Mouse (Mus musculus): Measurements from ENCODE around the gene Adamts8. TPM values are rescaled to one million over a fixed set of nuclear protein-coding genes. Genes with fewer than 3 reads are reported as not detected.

The Adamts8 gene
- polyA plus RNA-seq, 1 experiment, result 0.57 TPM

- Histone ChIP-seq H3K4me3 (ENCODE audit: control insufficient read depth, insufficient read depth, low read length) (no peak overlapping the region), H3K27ac (ENCODE audit: control insufficient read depth, insufficient read depth, low read length) (no peak overlapping the region), H3K36me3 (ENCODE audit: control insufficient read depth, insufficient read depth, low read length) (no peaks in the 10 kb centered on the region), H3K27me3 (ENCODE audit: control insufficient read depth, insufficient read depth, low read length) (no peaks in the 10 kb centered on the region), H3K4me1 (replicated peaks; ENCODE audit: control insufficient read depth, insufficient read depth, low read length) (no peaks in the 10 kb centered on the region)
- no peak for DNase-seq
- no peak for TF ChIP-seq POLR2A (IDR thresholded peaks at IDR 0.05; ENCODE audit: control insufficient read depth, extremely low read depth, insufficient read depth, low read length, poor library complexity)
- TF ChIP-seq CTCF (IDR thresholded peaks at IDR 0.05; ENCODE audit: borderline replicate concordance, control insufficient read depth, extremely low read depth, insufficient read depth, low read length, poor library complexity), result no peak
- 51% methylated on average over 7 of the region's 7 CpGs for WGBS
These were observed 24.5 kb downstream of the Adamts8 start for GRCm38 (mm10) chr9:30966881-30967280.

DNA sequence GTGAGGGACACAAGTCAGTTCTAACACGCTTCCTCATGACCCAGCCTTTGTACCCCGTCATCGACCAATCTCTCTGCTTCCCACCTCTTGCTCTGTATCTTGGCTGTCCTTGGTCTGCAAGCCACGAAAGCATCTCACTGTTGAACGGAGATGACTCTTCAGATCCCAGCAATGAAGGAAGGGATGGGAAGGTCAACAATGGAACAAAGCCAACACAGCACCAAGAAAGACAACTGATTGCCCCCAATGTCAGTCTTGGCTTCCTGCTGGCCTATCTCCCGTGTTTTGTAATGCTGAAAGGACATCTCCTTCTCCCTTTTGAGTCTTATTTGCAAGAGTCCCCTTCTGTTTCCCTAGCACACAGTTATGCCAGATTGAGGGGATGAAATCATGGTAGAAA, 25.8 kb downstream of the Adamts8 start:
- Histone ChIP-seq H3K4me1 (replicated peaks; ENCODE audit: control insufficient read depth, insufficient read depth, low read length) (no peaks in the 10 kb centered on the region), H3K27me3 (ENCODE audit: control insufficient read depth, insufficient read depth, low read length) (no peaks in the 10 kb centered on the region), H3K36me3 (ENCODE audit: control insufficient read depth, insufficient read depth, low read length) (no peaks in the 10 kb centered on the region), H3K27ac (ENCODE audit: control insufficient read depth, insufficient read depth, low read length) (no peak overlapping the region), H3K4me3 (ENCODE audit: control insufficient read depth, insufficient read depth, low read length) (no peak overlapping the region)
- no peak for DNase-seq
- TF ChIP-seq CTCF (IDR thresholded peaks at IDR 0.05; ENCODE audit: borderline replicate concordance, control insufficient read depth, extremely low read depth, insufficient read depth, low read length, poor library complexity) (no peak), POLR2A (IDR thresholded peaks at IDR 0.05; ENCODE audit: control insufficient read depth, extremely low read depth, insufficient read depth, low read length, poor library complexity) (no peak)
- WGBS, result 82% methylated on average over 6 of the region's 6 CpGs

DNA sequence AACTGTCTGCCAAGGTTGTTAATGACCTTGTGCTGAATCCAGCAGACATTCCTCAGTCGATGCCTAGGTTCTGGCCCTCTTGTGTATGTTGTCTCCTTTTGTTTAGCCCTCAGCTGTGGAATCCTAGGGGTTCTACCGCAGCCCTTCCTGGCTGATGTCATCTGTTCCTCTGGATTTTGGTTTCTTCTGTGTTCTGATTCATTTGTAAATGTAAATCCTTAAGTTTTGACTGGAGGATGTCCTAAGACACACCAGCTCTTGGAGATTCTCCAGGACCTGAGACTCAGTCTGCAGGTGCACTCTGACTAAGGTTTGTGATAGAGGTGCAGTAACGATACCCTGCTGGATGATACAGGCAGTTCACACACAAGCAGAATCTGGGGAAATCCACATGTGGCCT, 27.6 kb downstream of the Adamts8 start:
- no peak overlapping the region for H3K27ac ChIP-seq (ENCODE audit: control insufficient read depth, insufficient read depth, low read length)
- 75% methylated on average over 3 of the region's 3 CpGs for WGBS
- no peak for TF ChIP-seq POLR2A (IDR thresholded peaks at IDR 0.05; ENCODE audit: control insufficient read depth, extremely low read depth, insufficient read depth, low read length, poor library complexity)
- TF ChIP-seq CTCF (IDR thresholded peaks at IDR 0.05; ENCODE audit: borderline replicate concordance, control insufficient read depth, extremely low read depth, insufficient read depth, low read length, poor library complexity), result no peak

GRCm38 (mm10) chr9:30971967-30972366, 29.6 kb downstream of the Adamts8 start:
- DNase-seq, result no peak
- Histone ChIP-seq H3K27ac (ENCODE audit: control insufficient read depth, insufficient read depth, low read length) (no peak overlapping the region), H3K27me3 (ENCODE audit: control insufficient read depth, insufficient read depth, low read length) (no peaks in the 10 kb centered on the region), H3K4me1 (replicated peaks; ENCODE audit: control insufficient read depth, insufficient read depth, low read length) (no peaks in the 10 kb centered on the region), H3K36me3 (ENCODE audit: control insufficient read depth, insufficient read depth, low read length) (no peaks in the 10 kb centered on the region), H3K4me3 (ENCODE audit: control insufficient read depth, insufficient read depth, low read length) (no peak overlapping the region)
- TF ChIP-seq POLR2A (IDR thresholded peaks at IDR 0.05; ENCODE audit: control insufficient read depth, extremely low read depth, insufficient read depth, low read length, poor library complexity) (no peak), CTCF (IDR thresholded peaks at IDR 0.05; ENCODE audit: borderline replicate concordance, control insufficient read depth, extremely low read depth, insufficient read depth, low read length, poor library complexity) (no peak)
- WGBS, result 66% methylated on average over 4 of the region's 4 CpGs

More for the DNA sequence above, 27.6 kb downstream of the Adamts8 start:
- DNase-seq, result no peak
- H3K36me3 ChIP-seq (ENCODE audit: control insufficient read depth, insufficient read depth, low read length), result no peaks in the 10 kb centered on the region
- H3K4me1 ChIP-seq (replicated peaks; ENCODE audit: control insufficient read depth, insufficient read depth, low read length), result no peaks in the 10 kb centered on the region
- H3K4me3 ChIP-seq (ENCODE audit: control insufficient read depth, insufficient read depth, low read length), result no peak overlapping the region
- no peaks in the 10 kb centered on the region for H3K27me3 ChIP-seq (ENCODE audit: control insufficient read depth, insufficient read depth, low read length)

GRCm38 (mm10) chr9:30976339-30977023, 34.1 kb downstream of the Adamts8 start:
- no peaks in the 10 kb centered on the region for H3K27me3 ChIP-seq (ENCODE audit: control insufficient read depth, insufficient read depth, low read length)
- H3K36me3 ChIP-seq (ENCODE audit: control insufficient read depth, insufficient read depth, low read length), result no peaks in the 10 kb centered on the region
- 86% methylated on average over 11 of the region's 11 CpGs for WGBS
- H3K27ac ChIP-seq (ENCODE audit: control insufficient read depth, insufficient read depth, low read length), result no peak overlapping the region
- H3K4me3 ChIP-seq (ENCODE audit: control insufficient read depth, insufficient read depth, low read length), result no peak overlapping the region
- TF ChIP-seq CTCF (IDR thresholded peaks at IDR 0.05; ENCODE audit: borderline replicate concordance, control insufficient read depth, extremely low read depth, insufficient read depth, low read length, poor library complexity) (no peak), POLR2A (IDR thresholded peaks at IDR 0.05; ENCODE audit: control insufficient read depth, extremely low read depth, insufficient read depth, low read length, poor library complexity) (no peak)
- DNase-seq, result no peak
- H3K4me1 ChIP-seq (replicated peaks; ENCODE audit: control insufficient read depth, insufficient read depth, low read length), result no peaks in the 10 kb centered on the region

GRCm38 (mm10) chr9:30980467-30980866, 38.1 kb downstream of the Adamts8 start:
- Histone ChIP-seq H3K27ac (ENCODE audit: control insufficient read depth, insufficient read depth, low read length) (no peak overlapping the region), H3K36me3 (ENCODE audit: control insufficient read depth, insufficient read depth, low read length) (no peaks in the 10 kb centered on the region), H3K4me1 (replicated peaks; ENCODE audit: control insufficient read depth, insufficient read depth, low read length) (no peaks in the 10 kb centered on the region), H3K4me3 (ENCODE audit: control insufficient read depth, insufficient read depth, low read length) (no peak overlapping the region), H3K27me3 (ENCODE audit: control insufficient read depth, insufficient read depth, low read length) (no peaks in the 10 kb centered on the region)
- DNase-seq, result no peak
- no peak for TF ChIP-seq POLR2A (IDR thresholded peaks at IDR 0.05; ENCODE audit: control insufficient read depth, extremely low read depth, insufficient read depth, low read length, poor library complexity)
- TF ChIP-seq CTCF (IDR thresholded peaks at IDR 0.05; ENCODE audit: borderline replicate concordance, control insufficient read depth, extremely low read depth, insufficient read depth, low read length, poor library complexity), result no peak
- WGBS, result 91% methylated on average over 2 of the region's 2 CpGs

DNA sequence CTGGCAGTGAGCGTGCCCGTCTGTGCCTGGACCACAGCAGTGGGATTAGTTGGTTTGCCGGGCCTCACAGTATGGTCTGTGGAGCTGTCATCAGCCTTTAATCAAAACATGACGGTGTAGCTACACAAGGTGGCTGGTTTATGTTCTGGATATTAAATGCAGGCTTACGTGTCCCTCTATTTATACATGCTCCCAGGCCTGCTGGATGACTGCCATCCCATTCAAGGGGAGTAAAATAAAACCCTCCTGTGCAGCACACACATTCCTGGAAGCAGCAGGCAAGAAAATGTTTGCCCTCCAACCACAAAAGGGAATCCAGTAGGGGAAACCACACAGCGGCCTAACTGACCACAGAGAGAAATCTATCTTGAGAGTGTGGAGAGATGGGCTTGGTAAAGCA, 43.4 kb downstream of the Adamts8 start:
- Histone ChIP-seq H3K36me3 (ENCODE audit: control insufficient read depth, insufficient read depth, low read length) (no peaks in the 10 kb centered on the region), H3K4me1 (replicated peaks; ENCODE audit: control insufficient read depth, insufficient read depth, low read length) (no peaks in the 10 kb centered on the region), H3K27me3 (ENCODE audit: control insufficient read depth, insufficient read depth, low read length) (no peaks in the 10 kb centered on the region), H3K27ac (ENCODE audit: control insufficient read depth, insufficient read depth, low read length) (no peak overlapping the region), H3K4me3 (ENCODE audit: control insufficient read depth, insufficient read depth, low read length) (no peak overlapping the region)
- no peak for DNase-seq
- WGBS, result 53% methylated on average over 6 of the region's 6 CpGs
- TF ChIP-seq POLR2A (IDR thresholded peaks at IDR 0.05; ENCODE audit: control insufficient read depth, extremely low read depth, insufficient read depth, low read length, poor library complexity) (no peak), CTCF (IDR thresholded peaks at IDR 0.05; ENCODE audit: borderline replicate concordance, control insufficient read depth, extremely low read depth, insufficient read depth, low read length, poor library complexity) (no peak)
